Mouse (Mus musculus): Measurements from ENCODE around the gene Trmt1. TPM values are rescaled to one million over a fixed set of nuclear protein-coding genes. Genes with fewer than 3 reads are reported as not detected.

Trmt1 gene
- polyA plus RNA-seq, 1 experiment from 2014 or later, result 72.3 TPM

- Histone ChIP-seq H3K4me2 (ENCODE audit: low read depth, low read length, severe bottlenecking) (peak overlapping the region; percentile 19), H3K4me1 (replicated peaks; ENCODE audit: control insufficient read depth, insufficient read depth, low read length) (peaks cover 50% of the 10 kb centered on the region), H3K36me3 (ENCODE audit: control insufficient read depth, insufficient read depth, low read length) (no peaks in the 10 kb centered on the region), H3K27ac (ENCODE audit: low read depth, low read length) (peak overlapping the region; percentile 53), H3K9ac (ENCODE audit: low read length) (peak overlapping the region; percentile 43), H3K9me3 (ENCODE audit: control insufficient read depth, low read length) (no peaks in the 10 kb centered on the region), H3K4me3 (ENCODE audit: low read depth, low read length) (peak overlapping the region; percentile 22), H3K27me3 (ENCODE audit: control insufficient read depth, insufficient read depth, low read length) (peaks cover 63% of the 10 kb centered on the region)
- DNase-seq (ENCODE audit: low spot score) (peak; percentile 80), ATAC-seq (replicated peaks; ENCODE audit: low FRiP score) (no peak)
- WGBS, result 1% methylated on average over 22 of the region's 22 CpGs
These were observed 21.3 kb downstream of the Trmt1 start for GRCm38 (mm10) chr8:84707267-84707883.

- H3K4me3 ChIP-seq (ENCODE audit: low read depth, low read length), result no peak overlapping the region
- peak; percentile 66 for DNase-seq (ENCODE audit: low spot score)
- WGBS, result 2% methylated on average over 15 of the region's 15 CpGs
- ATAC-seq (replicated peaks; ENCODE audit: low FRiP score), result no peak
- H3K27ac ChIP-seq (ENCODE audit: low read depth, low read length), result 0 out of 2 replicates have a peak overlapping the region, but pooled peaks have one; percentile 9
- peaks cover 53% of the 10 kb centered on the region for H3K4me1 ChIP-seq (replicated peaks; ENCODE audit: control insufficient read depth, insufficient read depth, low read length)
- peak overlapping the region; percentile 43; the same call in 1 of the 2 replicates for H3K9ac ChIP-seq (ENCODE audit: low read length)
- peak overlapping the region; percentile 22 for H3K4me2 ChIP-seq (ENCODE audit: low read depth, low read length, severe bottlenecking)
- peaks cover 55% of the 10 kb centered on the region for H3K27me3 ChIP-seq (ENCODE audit: control insufficient read depth, insufficient read depth, low read length)
- no peaks in the 10 kb centered on the region for H3K36me3 ChIP-seq (ENCODE audit: control insufficient read depth, insufficient read depth, low read length)
- no peaks in the 10 kb centered on the region for H3K9me3 ChIP-seq (ENCODE audit: control insufficient read depth, low read length)
These were observed 22.0 kb downstream of the Trmt1 start for GRCm38 (mm10) chr8:84708071-84708541.

GRCm38 (mm10) chr8:84708774-84709475 is 22.8 kb downstream of the Trmt1 start:
- ATAC-seq (replicated peaks; ENCODE audit: low FRiP score) (peak; percentile 57), DNase-seq (ENCODE audit: low spot score) (peak; percentile 96)
- WGBS, result 8% methylated on average over 12 of the region's 12 CpGs
- no peaks in the 10 kb centered on the region for H3K36me3 ChIP-seq (ENCODE audit: control insufficient read depth, insufficient read depth, low read length)
- no peak overlapping the region for H3K27ac ChIP-seq (ENCODE audit: low read depth, low read length)
- H3K9me3 ChIP-seq (ENCODE audit: control insufficient read depth, low read length), result no peaks in the 10 kb centered on the region
- no peak overlapping the region for H3K4me2 ChIP-seq (ENCODE audit: low read depth, low read length, severe bottlenecking)
- H3K9ac ChIP-seq (ENCODE audit: low read length), result peak overlapping the region; percentile 21; the same call in 1 of the 2 replicates
- H3K4me3 ChIP-seq (ENCODE audit: low read depth, low read length), result no peak overlapping the region
- peaks cover 60% of the 10 kb centered on the region for H3K4me1 ChIP-seq (replicated peaks; ENCODE audit: control insufficient read depth, insufficient read depth, low read length)
- peaks cover 49% of the 10 kb centered on the region for H3K27me3 ChIP-seq (ENCODE audit: control insufficient read depth, insufficient read depth, low read length)

- no peak for DNase-seq (ENCODE audit: low spot score)
- Histone ChIP-seq H3K9me3 (ENCODE audit: control insufficient read depth, low read length) (no peaks in the 10 kb centered on the region), H3K36me3 (ENCODE audit: control insufficient read depth, insufficient read depth, low read length) (no peaks in the 10 kb centered on the region), H3K4me3 (ENCODE audit: low read depth, low read length) (no peak overlapping the region), H3K4me1 (replicated peaks; ENCODE audit: control insufficient read depth, insufficient read depth, low read length) (peaks cover 70% of the 10 kb centered on the region), H3K4me2 (ENCODE audit: low read depth, low read length, severe bottlenecking) (no peak overlapping the region), H3K27me3 (ENCODE audit: control insufficient read depth, insufficient read depth, low read length) (peaks cover 46% of the 10 kb centered on the region), H3K9ac (ENCODE audit: low read length) (no peak overlapping the region), H3K27ac (ENCODE audit: low read depth, low read length) (0 out of 2 replicates have a peak overlapping the region, but pooled peaks have one; percentile 21)
- ATAC-seq (replicated peaks; ENCODE audit: low FRiP score), result no peak
- 97% methylated on average over 1 of the region's 1 CpGs for WGBS
These were observed 23.8 kb downstream of the Trmt1 start for GRCm38 (mm10) chr8:84709931-84710330.

GRCm38 (mm10) chr8:84711312-84711711 is 25.2 kb downstream of the Trmt1 start:
- 48% methylated on average over 3 of the region's 3 CpGs for WGBS
- no peaks in the 10 kb centered on the region for H3K36me3 ChIP-seq (ENCODE audit: control insufficient read depth, insufficient read depth, low read length)
- no peaks in the 10 kb centered on the region for H3K9me3 ChIP-seq (ENCODE audit: control insufficient read depth, low read length)
- H3K4me1 ChIP-seq (replicated peaks; ENCODE audit: control insufficient read depth, insufficient read depth, low read length), result peaks cover 71% of the 10 kb centered on the region
- ATAC-seq (replicated peaks; ENCODE audit: low FRiP score), result no peak
- H3K4me2 ChIP-seq (ENCODE audit: low read depth, low read length, severe bottlenecking), result peak overlapping the region; percentile 21; the same call in 1 of the 2 replicates
- H3K27me3 ChIP-seq (ENCODE audit: control insufficient read depth, insufficient read depth, low read length), result peaks cover 41% of the 10 kb centered on the region
- no peak overlapping the region for H3K4me3 ChIP-seq (ENCODE audit: low read depth, low read length)
- no peak for DNase-seq (ENCODE audit: low spot score)
- peak overlapping the region; percentile 85 for H3K27ac ChIP-seq (ENCODE audit: low read depth, low read length)
- peak overlapping the region; percentile 49 for H3K9ac ChIP-seq (ENCODE audit: low read length)

GRCm38 (mm10) chr8:84711933-84712758 is 26.0 kb downstream of the Trmt1 start:
- peaks cover 68% of the 10 kb centered on the region for H3K4me1 ChIP-seq (replicated peaks; ENCODE audit: control insufficient read depth, insufficient read depth, low read length)
- peak overlapping the region; percentile 26; the same call in 1 of the 2 replicates for H3K4me2 ChIP-seq (ENCODE audit: low read depth, low read length, severe bottlenecking)
- WGBS, result 16% methylated on average over 10 of the region's 11 CpGs

GRCm38 (mm10) chr8:84712759-84713120 is 26.6 kb downstream of the Trmt1 start:
- Histone ChIP-seq H3K27me3 (ENCODE audit: control insufficient read depth, insufficient read depth, low read length) (peaks cover 37% of the 10 kb centered on the region), H3K4me1 (replicated peaks; ENCODE audit: control insufficient read depth, insufficient read depth, low read length) (peaks cover 62% of the 10 kb centered on the region), H3K36me3 (ENCODE audit: control insufficient read depth, insufficient read depth, low read length) (no peaks in the 10 kb centered on the region), H3K27ac (ENCODE audit: low read depth, low read length) (peak overlapping the region; percentile 96), H3K9ac (ENCODE audit: low read length) (peak overlapping the region; percentile 44; the same call in 1 of the 2 replicates), H3K9me3 (ENCODE audit: control insufficient read depth, low read length) (no peaks in the 10 kb centered on the region), H3K4me2 (ENCODE audit: low read depth, low read length, severe bottlenecking) (no peak overlapping the region), H3K4me3 (ENCODE audit: low read depth, low read length) (no peak overlapping the region)
- WGBS, result 6% methylated on average over 3 of the region's 3 CpGs
- ATAC-seq (replicated peaks; ENCODE audit: low FRiP score) (peak; percentile 44), DNase-seq (ENCODE audit: low spot score) (no peak)

More at GRCm38 (mm10) chr8:84711933-84712758, 26.0 kb downstream of the Trmt1 start:
- Histone ChIP-seq H3K27ac (ENCODE audit: low read depth, low read length) (peak overlapping the region; percentile 85), H3K9me3 (ENCODE audit: control insufficient read depth, low read length) (no peaks in the 10 kb centered on the region), H3K27me3 (ENCODE audit: control insufficient read depth, insufficient read depth, low read length) (peaks cover 40% of the 10 kb centered on the region), H3K36me3 (ENCODE audit: control insufficient read depth, insufficient read depth, low read length) (no peaks in the 10 kb centered on the region), H3K4me3 (ENCODE audit: low read depth, low read length) (no peak overlapping the region), H3K9ac (ENCODE audit: low read length) (peak overlapping the region; percentile 49)
- peak; percentile 91 for DNase-seq (ENCODE audit: low spot score)
- ATAC-seq (replicated peaks; ENCODE audit: low FRiP score), result peak; percentile 87

GRCm38 (mm10) chr8:84713381-84713780 is 27.3 kb downstream of the Trmt1 start:
- H3K4me1 ChIP-seq (replicated peaks; ENCODE audit: control insufficient read depth, insufficient read depth, low read length), result peaks cover 57% of the 10 kb centered on the region
- ATAC-seq (replicated peaks; ENCODE audit: low FRiP score), result no peak
- peak overlapping the region; percentile 96 for H3K27ac ChIP-seq (ENCODE audit: low read depth, low read length)
- no peak for DNase-seq (ENCODE audit: low spot score)
- H3K27me3 ChIP-seq (ENCODE audit: control insufficient read depth, insufficient read depth, low read length), result peaks cover 32% of the 10 kb centered on the region
- peak overlapping the region; percentile 44 for H3K9ac ChIP-seq (ENCODE audit: low read length)
- no peak overlapping the region for H3K4me2 ChIP-seq (ENCODE audit: low read depth, low read length, severe bottlenecking)
- H3K9me3 ChIP-seq (ENCODE audit: control insufficient read depth, low read length), result no peaks in the 10 kb centered on the region
- WGBS, result 26% methylated on average over 4 of the region's 4 CpGs
- no peaks in the 10 kb centered on the region for H3K36me3 ChIP-seq (ENCODE audit: control insufficient read depth, insufficient read depth, low read length)
- no peak overlapping the region for H3K4me3 ChIP-seq (ENCODE audit: low read depth, low read length)
